Mouse (Mus musculus) ES-E14 (cell line): ENCODE measurements around the gene Kif26b.

Experiments used
- CHD2 ChIP-seq: IDR thresholded peaks from 2 replicates; pipeline ENCODE4 v1.6.1; 2014; ENCODE audit warnings: mild to moderate bottlenecking, low read depth, low read length, inconsistent platforms
- HCFC1 ChIP-seq: IDR thresholded peaks from 2 replicates; pipeline ENCODE4 v1.6.1; 2012; ENCODE audit warnings: low read length, inconsistent platforms, borderline replicate concordance; ENCODE audit not compliant: insufficient read depth
- MAFK ChIP-seq: IDR thresholded peaks from 2 replicates; pipeline ENCODE4 v1.6.1; 2014; ENCODE audit warnings: mild to moderate bottlenecking, low read depth, low read length, inconsistent platforms; ENCODE audit not compliant: insufficient read depth

GRCm38 (mm10) chr1:178733035-178733434 lies 204.1 kb downstream of the Kif26b start:
- TF ChIP-seq CHD2 (no peak), MAFK (no peak), HCFC1 (no peak)
